Mouse (Mus musculus) hematopoietic multipotent progenitor cell, adult 10-12 weeks (in vitro differentiated cells): ENCODE results near the gene Gm14295. TPM values are rescaled to one million over a fixed set of nuclear protein-coding genes. Genes with fewer than 3 reads are reported as not detected.

Experiments
- polyA plus RNA-seq: library from polyadenylated mRNA; stranded (reverse); fragments of >175 nt; gene quantifications from 2 replicates; pipeline ENCODE4 v1.2.3, GENCODE M21; 2012; ENCODE audit warnings: low replicate concordance

Gene Gm14295
- 0.15 TPM in 1 of 2 replicates, not detected in the other for polyA plus RNA-seq

DNA sequence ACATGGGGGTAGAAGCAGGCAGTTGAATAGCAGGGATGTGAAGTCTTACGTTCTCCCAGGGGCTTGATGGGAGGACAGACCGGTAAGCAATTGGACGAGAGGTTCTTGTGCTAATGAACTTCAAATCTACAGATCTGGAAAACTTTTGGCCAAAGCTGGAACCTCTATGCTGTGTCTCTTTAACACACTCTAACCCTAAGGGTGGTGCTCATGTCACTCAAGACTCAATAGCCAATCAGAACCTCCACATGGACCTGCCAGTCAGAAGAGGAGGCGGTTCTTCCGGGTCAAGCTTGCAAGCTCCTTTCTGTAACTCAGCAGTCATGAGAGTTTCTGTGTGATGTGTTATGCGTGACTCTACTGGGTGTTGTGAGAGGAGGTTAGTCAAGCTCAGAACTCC is at the start of gene Gm14295:
Gene Gm14295, plus strand, starts transcription at position 301 of the 400 bp plus-strand sequence.

GRCm38 (mm10) chr2:176830840-176831239 is 32.4 kb downstream of the Gm14295 start, which contains the start of gene Gm14408:
TSS of gene Gm14408 (plus strand) at chr2:176831140.

Other genes with a start within 250 kb of the Gm14295 start
- not detected in 2 replicates for gene Gm14308, start 162.3 kb upstream of the Gm14295 start, polyA plus RNA-seq
- not detected in 2 replicates for gene Zfp973, start 128.1 kb upstream of the Gm14295 start, polyA plus RNA-seq
- gene Gm14305, start 90.3 kb upstream of the Gm14295 start, polyA plus RNA-seq = 0.31 and 0.63 TPM in 2 replicates
- not detected in 2 replicates for gene Gm14408, start 32.5 kb downstream of the Gm14295 start, polyA plus RNA-seq
- gene Gm14296, start 129.2 kb downstream of the Gm14295 start, polyA plus RNA-seq = 0.15 and 0.22 TPM in 2 replicates
- gene Gm14419, start 202.3 kb downstream of the Gm14295 start, polyA plus RNA-seq = not detected in 2 replicates